Mouse (Mus musculus): Measurements from ENCODE around the gene Gm4303. TPM values are rescaled to one million over a fixed set of nuclear protein-coding genes. Genes with fewer than 3 reads are reported as not detected.

The Gm4303 gene
- total and polyA plus RNA-seq, 2 experiments from 2014 or later: not detected

Other genes starting within 250 kb of the Gm4303 start
- gene Gm4301, start 10.3 kb upstream of the Gm4303 start, total RNA-seq (2014; rRNA removed): not detected in 2 replicates
- gene Gm4301, start 10.3 kb upstream of the Gm4303 start, polyA plus RNA-seq (2015; fragmentation: Nextera tagmentation; extraction: Ambion mirVana): not detected in 2 replicates
- gene Gm4302, start 5.1 kb upstream of the Gm4303 start, total RNA-seq (2014; rRNA removed): not detected in 2 replicates
- not detected in 2 replicates for gene Gm4302, start 5.1 kb upstream of the Gm4303 start, polyA plus RNA-seq (2015; fragmentation: Nextera tagmentation; extraction: Ambion mirVana)
- not detected in 2 replicates for gene Gm4305, start 5.1 kb downstream of the Gm4303 start, total RNA-seq (2014; rRNA removed)
- gene Gm4305, start 5.1 kb downstream of the Gm4303 start, polyA plus RNA-seq (2015; fragmentation: Nextera tagmentation; extraction: Ambion mirVana): not detected in 2 replicates
- gene Gm4307, start 15.4 kb downstream of the Gm4303 start, total RNA-seq (2014; rRNA removed): not detected in 2 replicates
- not detected in 2 replicates for gene Gm4307, start 15.4 kb downstream of the Gm4303 start, polyA plus RNA-seq (2015; fragmentation: Nextera tagmentation; extraction: Ambion mirVana)
- gene Gm4312, start 36.6 kb downstream of the Gm4303 start, total RNA-seq (2014; rRNA removed): not detected in 2 replicates
- not detected in 2 replicates for gene Gm4312, start 36.6 kb downstream of the Gm4303 start, polyA plus RNA-seq (2015; fragmentation: Nextera tagmentation; extraction: Ambion mirVana)
- 11.1 and 14.2 TPM in 2 replicates for gene Tmtc3, start 141.4 kb downstream of the Gm4303 start, total RNA-seq (2014; rRNA removed)
- 2.8 and 4.8 TPM in 2 replicates for gene Tmtc3, start 141.4 kb downstream of the Gm4303 start, polyA plus RNA-seq (2015; fragmentation: Nextera tagmentation; extraction: Ambion mirVana)
- gene Cep290, start 141.6 kb downstream of the Gm4303 start, total RNA-seq (2014; rRNA removed): 6.0 and 8.0 TPM in 2 replicates
- 2.2 and 4.0 TPM in 2 replicates for gene Cep290, start 141.6 kb downstream of the Gm4303 start, polyA plus RNA-seq (2015; fragmentation: Nextera tagmentation; extraction: Ambion mirVana)
- 18.5 and 24.9 TPM in 2 replicates for gene 4930430F08Rik, start 244.5 kb downstream of the Gm4303 start, total RNA-seq (2014; rRNA removed)
- gene 4930430F08Rik, start 244.5 kb downstream of the Gm4303 start, polyA plus RNA-seq (2015; fragmentation: Nextera tagmentation; extraction: Ambion mirVana): 11.5 and 14.3 TPM in 2 replicates
- gene 1700017N19Rik, start 244.5 kb downstream of the Gm4303 start, total RNA-seq (2014; rRNA removed): not detected in 2 replicates
- gene 1700017N19Rik, start 244.5 kb downstream of the Gm4303 start, polyA plus RNA-seq (2015; fragmentation: Nextera tagmentation; extraction: Ambion mirVana): 0.08 and 0.24 TPM in 2 replicates

Measured in forebrain, postnatal 0 days (tissue).